Mouse (Mus musculus): ENCODE measurements around the gene Syde2. TPM values are rescaled to one million over a fixed set of nuclear protein-coding genes. Genes with fewer than 3 reads are reported as not detected.

Syde2 gene
- polyA plus RNA-seq, 1 experiment = 6.1 TPM

DNA sequence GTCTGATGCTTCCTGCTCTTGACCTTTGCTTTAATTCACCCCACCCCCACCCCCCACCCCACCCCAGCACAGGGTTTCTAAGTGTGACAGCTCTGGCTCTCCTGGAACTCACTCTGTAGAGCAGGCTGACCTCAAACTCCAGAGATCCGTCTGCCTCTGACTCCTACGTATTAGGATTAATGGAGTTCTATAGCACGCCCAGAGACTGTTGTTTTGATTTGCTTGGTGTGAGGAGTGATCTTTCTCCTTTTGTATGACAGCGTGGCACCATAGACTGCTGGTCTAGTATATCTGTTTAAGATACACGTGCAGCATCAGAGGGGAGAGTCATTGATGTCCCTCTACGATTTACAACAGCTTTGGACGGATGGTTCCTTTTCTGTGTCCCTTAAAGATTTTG is 25.8 kb downstream of the Syde2 start:
- no peak overlapping the region for H3K27ac ChIP-seq (ENCODE audit: insufficient read depth, low read depth, low read length)
- WGBS = 76% methylated on average over 7 of the region's 7 CpGs
- H3K4me3 ChIP-seq (ENCODE audit: insufficient read depth, low read depth, low read length) = no peak overlapping the region
- H3K4me1 ChIP-seq (ENCODE audit: control insufficient read depth, insufficient read depth, low read length) = peaks cover 15% of the 10 kb centered on the region
- TF ChIP-seq POLR2A (IDR thresholded peaks at IDR 0.05; ENCODE audit: low read depth, low read length) (no peak), CTCF (conservative IDR thresholded peaks at IDR 0.05; ENCODE audit: insufficient read depth, insufficient read length, low read depth, low read length) (no peak)
- DNase-seq = no peak
- no peaks in the 10 kb centered on the region for H3K27me3 ChIP-seq (replicated peaks; ENCODE audit: control insufficient read depth, insufficient read depth, low read length)
- peaks cover 6% of the 10 kb centered on the region for H3K36me3 ChIP-seq (ENCODE audit: control insufficient read depth, insufficient read depth, low read length)

DNA sequence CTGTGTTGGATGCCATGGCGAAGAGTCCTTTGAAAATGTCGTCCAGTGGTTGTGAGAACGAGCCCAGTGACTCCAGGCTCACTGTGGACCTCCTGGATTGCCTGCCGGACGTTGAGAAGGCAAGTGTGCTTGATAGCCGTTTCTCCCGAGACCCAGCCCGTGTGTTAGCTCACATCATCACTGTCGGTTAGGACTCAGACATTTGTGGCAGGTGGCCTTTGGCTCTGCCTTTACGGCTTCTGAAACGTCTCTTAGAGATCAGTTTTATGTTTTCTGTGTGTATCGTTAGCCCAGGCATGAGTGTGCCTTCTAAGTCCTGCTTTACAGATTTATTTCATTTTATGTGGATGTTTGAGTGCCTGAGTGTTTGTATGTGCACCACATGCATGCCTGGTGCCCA is 26.7 kb downstream of the Syde2 start:
- H3K4me3 ChIP-seq (ENCODE audit: insufficient read depth, low read depth, low read length) = no peak overlapping the region
- no peak overlapping the region for H3K27ac ChIP-seq (ENCODE audit: insufficient read depth, low read depth, low read length)
- no peak for DNase-seq
- H3K27me3 ChIP-seq (replicated peaks; ENCODE audit: control insufficient read depth, insufficient read depth, low read length) = no peaks in the 10 kb centered on the region
- TF ChIP-seq POLR2A (IDR thresholded peaks at IDR 0.05; ENCODE audit: low read depth, low read length) = no peak
- TF ChIP-seq CTCF (conservative IDR thresholded peaks at IDR 0.05; ENCODE audit: insufficient read depth, insufficient read length, low read depth, low read length) = no peak
- H3K4me1 ChIP-seq (ENCODE audit: control insufficient read depth, insufficient read depth, low read length) = peaks cover 15% of the 10 kb centered on the region
- 97% methylated on average over 12 of the region's 12 CpGs for WGBS
- peaks cover 6% of the 10 kb centered on the region for H3K36me3 ChIP-seq (ENCODE audit: control insufficient read depth, insufficient read depth, low read length)

DNA sequence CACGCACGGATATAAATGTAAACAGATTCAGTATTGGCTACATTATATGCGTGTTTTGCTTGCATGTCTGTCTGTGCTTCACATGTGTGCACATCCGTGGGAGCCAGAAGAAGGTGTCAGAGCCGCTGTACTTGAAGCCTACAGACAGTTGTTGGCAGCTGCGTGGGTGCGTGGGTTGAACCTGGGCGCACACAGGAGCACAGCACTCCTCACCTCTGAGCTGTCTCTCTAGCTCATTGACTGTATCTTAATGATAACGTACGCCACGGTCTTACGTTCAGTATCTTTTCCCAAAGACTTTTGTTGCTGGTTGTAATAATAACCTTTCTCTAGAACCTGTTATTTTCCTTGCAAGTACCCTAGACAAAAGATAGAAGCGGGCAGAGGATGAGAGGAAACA is 29.3 kb downstream of the Syde2 start:
- no peak for DNase-seq
- Histone ChIP-seq H3K4me3 (ENCODE audit: insufficient read depth, low read depth, low read length) (no peak overlapping the region), H3K4me1 (ENCODE audit: control insufficient read depth, insufficient read depth, low read length) (no peaks in the 10 kb centered on the region), H3K27ac (ENCODE audit: insufficient read depth, low read depth, low read length) (no peak overlapping the region), H3K36me3 (ENCODE audit: control insufficient read depth, insufficient read depth, low read length) (peaks cover 6% of the 10 kb centered on the region), H3K27me3 (replicated peaks; ENCODE audit: control insufficient read depth, insufficient read depth, low read length) (no peaks in the 10 kb centered on the region)
- WGBS = 85% methylated on average over 13 of the region's 13 CpGs
- TF ChIP-seq CTCF (conservative IDR thresholded peaks at IDR 0.05; ENCODE audit: insufficient read depth, insufficient read length, low read depth, low read length) (no peak), POLR2A (IDR thresholded peaks at IDR 0.05; ENCODE audit: low read depth, low read length) (no peak)

DNA sequence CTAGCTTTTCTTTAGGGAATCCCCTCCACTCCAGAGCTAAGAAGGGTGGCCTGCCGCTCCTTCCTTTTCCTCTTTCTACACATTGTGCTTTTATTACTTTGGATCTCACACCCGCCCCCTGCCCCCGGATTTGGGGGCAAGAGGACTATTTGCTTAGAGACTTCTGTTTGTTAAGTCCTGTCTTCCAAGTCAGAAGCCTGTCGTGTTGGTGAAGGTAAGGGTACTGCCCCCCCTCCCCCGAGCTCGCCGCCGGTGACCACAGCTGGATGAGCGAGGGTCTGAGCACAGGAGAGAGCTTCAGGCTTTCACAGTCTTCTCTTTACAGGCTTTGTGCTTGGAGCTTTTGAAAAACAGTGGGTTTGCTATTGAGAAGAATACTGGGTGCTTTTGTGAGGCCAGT is 29.9 kb downstream of the Syde2 start:
- no peak for DNase-seq
- Histone ChIP-seq H3K27me3 (replicated peaks; ENCODE audit: control insufficient read depth, insufficient read depth, low read length) (no peaks in the 10 kb centered on the region), H3K36me3 (ENCODE audit: control insufficient read depth, insufficient read depth, low read length) (peaks cover 6% of the 10 kb centered on the region), H3K4me1 (ENCODE audit: control insufficient read depth, insufficient read depth, low read length) (no peaks in the 10 kb centered on the region), H3K4me3 (ENCODE audit: insufficient read depth, low read depth, low read length) (no peak overlapping the region), H3K27ac (ENCODE audit: insufficient read depth, low read depth, low read length) (no peak overlapping the region)
- 70% methylated on average over 9 of the region's 9 CpGs for WGBS
- TF ChIP-seq CTCF (conservative IDR thresholded peaks at IDR 0.05; ENCODE audit: insufficient read depth, insufficient read length, low read depth, low read length) (no peak), POLR2A (IDR thresholded peaks at IDR 0.05; ENCODE audit: low read depth, low read length) (no peak)

DNA sequence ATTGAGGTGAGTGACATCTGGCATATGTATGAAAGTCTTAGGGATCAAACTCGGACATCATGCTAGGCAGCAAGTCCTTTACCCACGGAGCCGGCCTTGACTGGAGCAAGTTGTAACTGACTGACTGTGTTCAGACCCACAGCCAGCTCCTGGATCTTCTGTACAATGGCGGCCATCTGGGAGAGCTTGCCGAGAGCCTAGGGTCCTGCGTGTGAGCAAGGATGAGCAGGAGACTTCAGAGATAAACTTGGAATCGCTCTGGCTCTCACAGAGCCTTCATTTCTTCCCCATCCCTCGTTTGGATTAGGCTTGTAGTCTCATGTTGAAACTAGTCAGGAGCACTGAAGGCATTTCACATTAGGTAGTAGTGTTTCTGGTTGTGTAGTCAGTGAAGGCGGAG is 34.6 kb downstream of the Syde2 start:
- H3K36me3 ChIP-seq (ENCODE audit: control insufficient read depth, insufficient read depth, low read length) = peaks cover 4% of the 10 kb centered on the region
- no peak for TF ChIP-seq POLR2A (IDR thresholded peaks at IDR 0.05; ENCODE audit: low read depth, low read length)
- TF ChIP-seq CTCF (conservative IDR thresholded peaks at IDR 0.05; ENCODE audit: insufficient read depth, insufficient read length, low read depth, low read length) = no peak

DNA sequence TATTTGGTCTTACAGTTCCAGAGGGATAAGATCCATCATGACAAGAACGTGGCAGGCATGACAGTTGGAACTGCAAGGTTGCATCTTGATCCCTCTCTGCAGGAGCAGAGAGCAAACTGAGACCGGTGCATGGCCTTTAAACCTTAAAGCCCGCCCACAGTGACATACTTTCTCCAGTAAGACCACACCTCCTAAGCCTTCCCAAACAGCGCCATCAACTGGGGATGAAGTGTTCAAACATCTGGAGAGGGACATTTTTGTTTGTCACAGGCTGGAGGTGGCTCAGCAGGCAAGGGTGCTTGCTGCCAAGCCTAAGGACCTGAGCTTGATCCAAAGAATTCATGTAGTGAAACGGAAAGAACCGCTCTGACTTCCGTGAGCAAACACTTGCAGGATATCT is 37.1 kb downstream of the Syde2 start:
- 90% methylated on average over 7 of the region's 7 CpGs for WGBS
- TF ChIP-seq CTCF (conservative IDR thresholded peaks at IDR 0.05; ENCODE audit: insufficient read depth, insufficient read length, low read depth, low read length) (no peak), POLR2A (IDR thresholded peaks at IDR 0.05; ENCODE audit: low read depth, low read length) (no peak)
- H3K27me3 ChIP-seq (replicated peaks; ENCODE audit: control insufficient read depth, insufficient read depth, low read length) = no peaks in the 10 kb centered on the region
- H3K36me3 ChIP-seq (ENCODE audit: control insufficient read depth, insufficient read depth, low read length) = no peaks in the 10 kb centered on the region
- H3K27ac ChIP-seq (ENCODE audit: insufficient read depth, low read depth, low read length) = no peak overlapping the region
- peak; percentile 15 for DNase-seq
- no peak overlapping the region for H3K4me3 ChIP-seq (ENCODE audit: insufficient read depth, low read depth, low read length)
- H3K4me1 ChIP-seq (ENCODE audit: control insufficient read depth, insufficient read depth, low read length) = no peaks in the 10 kb centered on the region

More for the DNA sequence above, 34.6 kb downstream of the Syde2 start:
- H3K4me3 ChIP-seq (ENCODE audit: insufficient read depth, low read depth, low read length) = no peak overlapping the region
- 89% methylated on average over 9 of the region's 9 CpGs for WGBS
- no peak for DNase-seq
- no peaks in the 10 kb centered on the region for H3K4me1 ChIP-seq (ENCODE audit: control insufficient read depth, insufficient read depth, low read length)
- no peak overlapping the region for H3K27ac ChIP-seq (ENCODE audit: insufficient read depth, low read depth, low read length)
- H3K27me3 ChIP-seq (replicated peaks; ENCODE audit: control insufficient read depth, insufficient read depth, low read length) = no peaks in the 10 kb centered on the region

DNA sequence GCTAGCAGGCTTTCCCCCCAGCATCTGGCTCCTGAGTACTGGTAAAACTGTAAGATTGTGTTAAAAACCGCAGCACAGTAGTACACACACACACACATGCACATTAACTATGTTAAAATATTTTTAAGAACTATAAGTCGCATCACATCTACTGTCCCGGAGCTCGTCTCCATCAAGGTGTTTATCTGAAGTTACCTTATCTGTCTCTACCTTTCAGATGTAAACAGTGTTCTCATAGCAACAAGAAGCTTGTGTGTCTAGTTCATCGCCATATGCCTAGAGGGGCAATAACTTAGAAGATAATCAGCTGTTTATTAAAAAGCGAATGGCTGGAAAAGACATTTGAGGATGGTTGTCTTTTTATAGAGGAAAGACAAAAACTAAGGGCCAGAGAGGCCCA is 37.8 kb downstream of the Syde2 start:
- Histone ChIP-seq H3K27ac (ENCODE audit: insufficient read depth, low read depth, low read length) (no peak overlapping the region), H3K27me3 (replicated peaks; ENCODE audit: control insufficient read depth, insufficient read depth, low read length) (no peaks in the 10 kb centered on the region), H3K36me3 (ENCODE audit: control insufficient read depth, insufficient read depth, low read length) (no peaks in the 10 kb centered on the region), H3K4me3 (ENCODE audit: insufficient read depth, low read depth, low read length) (no peak overlapping the region), H3K4me1 (ENCODE audit: control insufficient read depth, insufficient read depth, low read length) (no peaks in the 10 kb centered on the region)
- 97% methylated on average over 6 of the region's 6 CpGs for WGBS
- TF ChIP-seq CTCF (conservative IDR thresholded peaks at IDR 0.05; ENCODE audit: insufficient read depth, insufficient read length, low read depth, low read length) = no peak
- TF ChIP-seq POLR2A (IDR thresholded peaks at IDR 0.05; ENCODE audit: low read depth, low read length) = no peak
- DNase-seq = no peak

DNA sequence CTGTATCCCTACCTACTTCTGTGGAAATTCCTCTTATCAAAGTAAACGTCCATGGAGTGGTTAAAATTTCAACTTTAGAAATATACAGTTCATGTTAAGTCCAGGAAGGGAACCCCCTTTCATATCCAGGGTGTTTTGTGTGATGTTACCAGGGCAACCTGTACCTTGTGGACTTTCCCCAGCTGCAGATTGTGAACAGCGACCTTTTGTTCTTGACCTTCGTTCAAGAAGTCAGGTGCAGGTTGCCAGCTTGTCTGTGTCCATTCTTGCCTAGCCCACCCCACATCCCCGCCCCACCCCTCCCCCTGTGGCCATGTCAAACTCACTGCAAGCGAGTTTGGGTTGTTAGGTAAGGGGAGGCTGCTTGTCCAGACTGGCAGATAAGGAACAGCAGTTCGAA is 39.4 kb downstream of the Syde2 start:
- WGBS = 32% methylated on average over 6 of the region's 6 CpGs
- no peaks in the 10 kb centered on the region for H3K27me3 ChIP-seq (replicated peaks; ENCODE audit: control insufficient read depth, insufficient read depth, low read length)
- no peak overlapping the region for H3K4me3 ChIP-seq (ENCODE audit: insufficient read depth, low read depth, low read length)
- peak; percentile 53 for DNase-seq
- H3K4me1 ChIP-seq (ENCODE audit: control insufficient read depth, insufficient read depth, low read length) = no peaks in the 10 kb centered on the region
- no peaks in the 10 kb centered on the region for H3K36me3 ChIP-seq (ENCODE audit: control insufficient read depth, insufficient read depth, low read length)
- H3K27ac ChIP-seq (ENCODE audit: insufficient read depth, low read depth, low read length) = no peak overlapping the region
- TF ChIP-seq POLR2A (IDR thresholded peaks at IDR 0.05; ENCODE audit: low read depth, low read length) = no peak
- no peak for TF ChIP-seq CTCF (conservative IDR thresholded peaks at IDR 0.05; ENCODE audit: insufficient read depth, insufficient read length, low read depth, low read length)

Data from kidney, adult 2 months (tissue).